Mouse (Mus musculus) liver, embryonic 14.5 days (tissue): ENCODE measurements around the gene Tas2r125.

ENCODE experiments used
- CTCF ChIP-seq: IDR thresholded peaks from 2 replicates; pipeline ENCODE4 v1.5.1; 2016; ENCODE audit warnings: antibody characterized with exemption, low read depth, control low read depth
- EP300 ChIP-seq: IDR thresholded peaks from 2 replicates; pipeline ENCODE4 v1.6.1; 2016; ENCODE audit warnings: antibody characterized with exemption, low read depth

- TF ChIP-seq EP300 (no peak), CTCF (no peak)
Measured at GRCm38 (mm10) chr6:132867708-132868107, 41.7 kb upstream of the Tas2r125 start, which contains the start of gene Tas2r110.
